Mouse (Mus musculus) right cerebral cortex, postnatal 4 days (tissue): ENCODE data around the gene Alox5ap.

Source experiments
- DNase-seq: peaks from one replicate; pipeline ENCODE4 v3.0.0-alpha.2; 2022

Gene Alox5ap

DNA sequence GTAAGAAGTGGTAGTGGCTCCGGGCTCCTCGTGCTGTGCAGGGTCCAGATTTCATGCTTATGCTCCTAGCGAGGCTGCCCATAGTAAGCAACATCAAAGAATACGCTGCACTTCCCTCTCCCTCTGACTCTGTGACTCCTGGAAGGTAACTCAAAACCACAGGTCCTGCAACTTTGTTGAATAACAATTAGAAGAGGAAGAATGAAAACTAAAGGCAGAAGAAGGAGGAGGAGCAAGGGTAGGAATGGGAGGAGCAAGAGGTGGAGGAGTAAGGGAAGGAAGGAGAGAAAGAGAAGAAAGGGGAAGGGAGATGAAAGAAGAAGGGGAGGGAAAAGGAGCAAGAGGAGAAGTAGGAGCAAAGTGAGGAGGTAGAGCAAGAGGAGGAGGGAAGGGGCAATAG lies at the start of gene Alox5ap:
Gene Alox5ap, plus strand, starts transcription at position 363 of the 400 bp plus-strand sequence.
- DNase-seq = no peak

DNA sequence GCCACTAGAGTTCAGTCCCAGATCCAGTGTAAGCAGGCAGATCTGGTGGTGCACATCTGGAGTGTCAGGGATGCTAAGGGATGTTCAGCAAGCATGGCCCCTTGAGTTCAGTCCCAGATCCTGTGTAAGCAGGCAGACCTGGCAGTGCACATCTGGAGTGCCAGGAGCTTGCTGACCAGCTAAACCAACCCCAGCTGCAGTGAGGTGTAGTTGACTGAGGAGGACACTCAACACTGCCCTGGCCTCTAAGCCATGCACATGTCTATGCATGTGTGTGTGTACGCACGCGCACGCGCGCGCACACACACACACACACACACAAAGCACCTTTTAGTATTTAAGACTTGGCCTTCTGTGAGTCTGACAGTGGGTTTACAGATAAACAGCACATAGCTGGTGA lies 49.0 kb upstream of the Alox5ap start:
- DNase-seq = no peak

DNA sequence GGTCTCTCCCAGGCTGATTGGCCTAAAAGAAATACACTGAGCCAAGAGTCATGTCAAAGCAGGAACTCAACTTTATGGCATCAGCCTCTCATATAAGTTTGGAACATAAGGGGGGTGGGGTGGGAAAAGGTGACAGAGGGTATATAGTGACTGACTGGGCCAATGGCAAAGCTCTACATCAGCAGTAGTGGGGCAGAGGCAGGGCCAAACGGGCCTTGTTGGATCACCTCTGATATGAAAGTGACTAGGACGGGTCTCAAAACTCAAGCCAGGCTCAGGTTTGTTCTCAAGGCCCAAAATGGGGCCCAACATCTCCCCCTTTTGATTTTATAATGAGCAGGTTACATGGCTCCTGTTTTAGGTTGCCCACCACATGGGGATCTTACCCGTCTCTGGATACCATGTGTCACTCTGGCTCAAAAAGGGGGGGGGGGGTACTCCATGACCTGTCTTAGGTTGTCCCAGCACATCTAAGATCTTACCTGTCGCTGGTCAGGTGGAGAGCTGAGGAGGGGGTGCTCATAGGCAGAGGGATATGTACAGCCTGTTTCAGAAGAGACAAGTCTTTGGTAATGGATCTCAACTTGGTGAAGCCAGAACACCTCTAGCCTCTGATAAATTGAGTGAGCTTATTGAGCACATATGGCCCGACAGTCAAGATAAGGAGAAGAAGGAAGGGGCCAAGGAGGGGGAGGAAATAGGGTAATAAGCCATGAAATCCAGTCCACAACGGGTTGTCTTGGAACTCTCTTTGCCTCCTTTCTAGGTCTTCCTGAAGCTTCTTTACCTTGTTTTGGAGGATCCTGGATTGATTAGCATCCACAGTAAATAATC lies 46.8 kb upstream of the Alox5ap start:
- no peak for DNase-seq

GRCm38 (mm10) chr5:149219493-149219892 lies 45.1 kb upstream of the Alox5ap start:
- no peak for DNase-seq

DNA sequence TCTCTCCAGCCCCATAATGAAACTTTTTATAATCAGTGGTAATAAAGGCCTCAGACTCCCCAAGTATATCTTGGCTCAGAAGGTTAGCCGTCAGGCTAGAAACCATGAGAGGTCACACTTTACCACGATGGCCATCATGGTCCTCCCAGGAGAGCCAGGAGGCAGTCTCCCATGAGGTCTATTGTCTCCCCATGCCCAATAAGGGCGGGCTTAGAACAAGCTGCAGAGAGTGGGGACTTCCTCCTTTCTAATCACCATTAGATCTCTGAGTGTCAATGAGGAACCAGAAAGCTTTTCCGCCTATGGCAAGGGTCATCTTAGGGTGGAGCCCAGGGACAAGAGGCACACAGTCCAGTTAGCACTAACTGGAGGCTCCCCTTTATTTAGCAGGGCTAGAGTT lies 43.2 kb upstream of the Alox5ap start:
- DNase-seq = no peak

DNA sequence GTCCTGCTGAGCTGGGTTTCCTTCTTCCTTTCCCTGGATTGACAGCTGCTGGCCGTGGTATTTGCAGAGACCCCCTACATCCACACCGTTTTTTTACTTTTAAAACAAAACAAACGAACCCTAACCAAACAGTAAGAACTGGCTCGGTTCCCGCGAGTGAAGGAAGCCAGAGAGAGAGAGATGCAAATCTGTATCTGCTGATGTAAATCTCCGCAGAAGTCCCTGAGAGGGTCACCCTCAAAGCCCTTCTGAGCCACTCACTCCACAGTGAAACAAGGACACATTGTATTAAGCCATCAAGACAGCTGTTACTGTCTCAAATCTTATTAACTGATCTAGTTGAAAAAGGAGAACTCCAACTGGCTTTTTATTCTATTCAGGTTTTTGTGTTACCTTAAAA lies 39.9 kb upstream of the Alox5ap start:
- peak; percentile 33 for DNase-seq

DNA sequence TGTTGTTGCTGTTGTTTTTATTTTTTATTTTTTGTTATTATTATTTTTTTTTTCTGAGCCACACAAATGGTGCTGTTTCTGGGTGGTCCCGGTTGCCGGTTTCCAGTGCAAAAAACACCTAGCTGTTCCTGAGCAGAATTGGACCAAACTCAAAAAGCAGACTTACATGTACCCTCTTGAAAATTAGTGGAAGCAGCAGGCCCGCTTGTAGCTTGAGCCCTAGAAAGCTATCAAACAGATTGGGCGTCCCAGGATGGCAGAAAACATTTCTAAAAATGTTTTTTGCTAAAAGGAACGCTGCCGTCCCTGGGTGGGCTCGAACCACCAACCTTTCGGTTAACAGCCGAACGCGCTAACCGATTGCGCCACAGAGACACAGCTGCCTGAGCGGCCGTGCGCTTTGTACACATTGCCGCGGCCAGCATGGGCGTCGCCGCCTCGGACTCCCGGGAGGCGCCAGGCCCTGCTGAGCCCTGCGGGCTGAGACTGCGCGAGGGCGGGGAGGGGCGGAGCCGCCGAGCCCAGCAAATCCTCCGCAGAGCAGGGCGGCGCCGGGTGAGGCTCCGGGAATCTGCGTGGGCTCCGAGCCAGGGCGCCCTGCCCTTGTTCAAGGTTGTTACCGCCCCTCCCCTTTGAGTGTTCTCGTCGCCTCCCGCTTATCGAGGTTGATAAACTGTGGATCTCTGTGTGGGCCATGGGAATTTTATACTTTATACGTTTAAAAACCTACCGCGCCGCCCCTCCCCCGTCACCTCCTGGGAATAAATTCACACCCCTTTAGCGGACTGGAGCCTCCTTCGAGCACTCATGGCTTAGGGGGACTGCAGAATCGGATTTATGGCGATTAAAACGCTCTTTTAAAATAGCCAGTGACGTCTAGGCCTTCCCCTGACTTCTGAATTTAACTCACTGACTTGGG lies 35.6 kb upstream of the Alox5ap start:
- peak; percentile 97 for DNase-seq

GRCm38 (mm10) chr5:149229619-149230339 lies 34.8 kb upstream of the Alox5ap start:
- DNase-seq = no peak

- no peak for DNase-seq
Observed at GRCm38 (mm10) chr5:149235002-149235401, 29.6 kb upstream of the Alox5ap start.

GRCm38 (mm10) chr5:149237221-149237950 lies 27.2 kb upstream of the Alox5ap start:
- no peak for DNase-seq

- no peak for DNase-seq
Observed at GRCm38 (mm10) chr5:149242467-149242866, 22.1 kb upstream of the Alox5ap start.

- DNase-seq = no peak
Observed at GRCm38 (mm10) chr5:149243053-149243452, 21.5 kb upstream of the Alox5ap start.

DNA sequence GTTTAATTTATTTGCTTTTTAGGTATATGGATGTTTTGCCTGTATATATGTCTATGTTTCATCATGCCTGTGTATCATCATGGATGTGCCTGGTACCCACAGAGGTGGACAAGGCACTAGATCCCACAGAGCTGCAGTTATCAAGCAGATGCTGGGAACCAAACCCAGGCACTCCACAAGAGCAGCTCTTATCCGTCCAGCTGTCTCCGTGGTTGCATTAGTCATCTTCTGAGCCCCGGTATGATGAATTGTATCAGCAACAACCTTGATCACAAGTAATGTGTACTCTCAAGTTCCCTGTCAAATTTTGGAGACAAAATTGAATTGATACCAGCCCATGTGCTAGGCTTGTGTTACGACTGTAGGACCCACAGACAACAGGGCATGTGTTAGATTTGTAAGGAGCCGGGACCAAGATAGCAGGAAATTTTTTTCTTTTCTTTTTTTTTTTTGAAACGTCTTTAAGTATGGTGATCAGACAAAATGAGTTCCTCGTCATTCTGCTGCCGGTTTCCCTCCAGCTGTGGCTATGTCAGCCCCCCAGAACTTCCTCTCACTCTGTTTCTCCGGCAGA lies 19.1 kb upstream of the Alox5ap start:
- DNase-seq = no peak

GRCm38 (mm10) chr5:149245965-149246470 lies 18.5 kb upstream of the Alox5ap start:
- DNase-seq = no peak

DNA sequence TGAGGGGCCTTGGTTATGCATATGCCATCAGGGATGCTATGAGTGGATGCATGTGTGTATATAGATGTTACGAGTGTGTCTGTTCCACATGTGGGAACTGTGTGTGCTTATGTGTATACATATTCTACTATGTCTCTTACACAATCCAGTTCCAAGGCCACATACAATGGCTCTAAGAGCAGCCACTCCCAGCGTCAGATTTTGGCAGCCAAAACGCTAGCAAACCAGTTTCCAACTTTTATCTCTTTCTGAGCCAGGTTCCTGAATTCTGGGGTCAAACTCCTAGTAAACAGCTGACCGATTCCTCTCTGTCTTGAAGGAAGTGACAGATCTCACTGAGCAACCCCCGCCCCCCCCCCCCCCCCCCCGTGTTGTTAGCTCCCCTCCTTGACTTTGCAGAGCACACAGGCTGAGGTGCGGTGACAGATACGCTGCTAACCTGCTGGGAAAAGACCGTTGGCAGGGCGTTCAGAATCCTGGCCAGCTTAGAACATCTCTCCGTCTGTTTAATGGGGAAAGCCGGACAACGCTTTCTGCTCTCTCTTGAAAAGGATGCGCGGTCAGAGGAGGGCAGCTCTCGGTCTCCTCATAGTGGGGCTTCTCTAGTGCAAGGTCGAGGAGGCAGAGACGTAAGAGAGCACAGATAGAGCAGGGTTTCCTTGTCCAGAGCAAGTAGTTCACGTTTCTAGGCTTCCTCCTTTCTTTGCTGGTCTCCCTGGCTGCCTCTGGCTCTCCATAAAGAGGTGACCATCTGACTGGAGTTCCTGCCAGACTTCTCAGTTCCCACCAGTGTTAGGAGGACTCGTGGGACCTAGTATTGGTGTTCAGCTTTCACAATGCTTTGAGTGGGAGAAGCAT lies 17.3 kb upstream of the Alox5ap start:
- no peak for DNase-seq

DNA sequence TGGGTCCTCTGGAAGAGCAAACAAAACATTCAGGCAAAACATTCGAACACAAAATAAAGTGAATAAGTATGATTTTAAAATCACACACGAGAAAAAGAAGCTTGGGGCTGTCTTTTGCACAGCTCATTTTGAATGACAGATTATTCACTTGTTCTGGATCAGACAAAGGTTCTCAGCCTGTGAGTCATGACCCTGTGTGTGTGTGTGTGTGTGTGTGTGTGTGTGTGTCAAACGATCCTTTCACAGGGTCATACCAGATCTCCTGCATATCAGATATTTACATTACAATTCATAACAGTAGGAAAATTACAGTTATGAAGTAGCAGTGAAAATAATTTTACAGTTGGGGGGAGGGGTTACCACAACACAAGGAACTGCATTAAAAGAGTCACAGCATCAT lies 12.3 kb upstream of the Alox5ap start:
- DNase-seq = no peak

DNA sequence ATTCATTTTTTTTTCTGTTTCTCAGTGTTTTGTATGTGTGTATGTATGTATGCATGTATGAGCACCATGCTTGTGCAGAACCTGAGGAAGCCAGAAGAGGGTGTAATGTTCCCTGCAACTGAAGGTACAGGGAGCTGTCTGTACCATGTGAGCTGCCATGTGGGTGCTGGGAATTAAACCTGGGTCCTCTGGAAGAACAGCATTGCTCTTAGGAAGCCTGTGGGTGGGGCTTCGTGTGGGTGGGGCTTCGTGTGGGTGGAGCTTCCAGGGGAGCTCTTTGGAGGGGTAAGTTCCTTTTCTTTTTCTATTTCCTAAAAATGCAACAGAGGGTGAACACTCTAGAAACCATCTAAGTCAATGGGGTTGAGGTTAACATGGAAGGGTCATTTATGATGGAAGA lies 11.1 kb upstream of the Alox5ap start:
- no peak for DNase-seq

- DNase-seq = no peak
Observed at GRCm38 (mm10) chr5:149255522-149255921, 9.0 kb upstream of the Alox5ap start.

DNA sequence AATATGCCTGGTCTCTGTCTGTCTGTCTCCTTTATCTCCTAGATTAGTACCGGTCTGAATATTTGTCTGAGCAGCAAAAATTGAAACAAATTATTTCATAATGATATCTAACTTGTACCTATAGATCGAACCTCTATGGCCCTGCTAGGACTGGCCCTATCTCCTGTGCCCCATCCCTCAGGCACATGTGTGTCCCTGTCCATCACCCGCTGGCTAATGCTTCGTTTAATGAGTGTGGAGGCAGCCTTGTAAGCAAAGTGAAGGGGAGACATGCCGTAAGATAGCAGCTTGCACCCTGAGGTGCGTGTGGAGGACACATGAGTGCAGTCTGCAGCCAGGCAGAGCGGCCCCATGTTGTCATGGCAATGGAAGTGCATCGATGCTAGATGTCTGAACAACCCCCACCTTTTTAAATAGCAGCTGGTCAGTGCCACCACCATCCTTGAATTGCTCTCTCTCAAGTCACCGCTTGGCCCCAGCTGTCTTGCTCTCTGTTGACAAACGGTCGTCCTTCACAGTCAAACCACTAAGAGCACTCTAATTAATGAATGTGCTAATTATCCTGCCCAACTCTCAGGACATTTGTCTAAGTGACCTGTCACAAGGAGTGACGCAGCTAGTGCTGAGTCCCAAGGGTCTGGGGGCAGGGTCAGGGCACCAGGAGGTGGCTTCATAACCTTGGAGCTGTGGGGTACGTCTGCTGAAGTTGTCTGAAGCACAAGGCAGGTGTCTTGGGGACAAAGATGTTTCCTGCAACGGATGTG lies 6.9 kb upstream of the Alox5ap start:
- no peak for DNase-seq

- no peak for DNase-seq
Observed at GRCm38 (mm10) chr5:149259093-149259492, 5.5 kb upstream of the Alox5ap start.
